Mouse (Mus musculus): ENCODE measurements around the gene Kif21a.
A peak's percentile ranks its signal among the peaks of the same experiment; 100 is the strongest.

DNA sequence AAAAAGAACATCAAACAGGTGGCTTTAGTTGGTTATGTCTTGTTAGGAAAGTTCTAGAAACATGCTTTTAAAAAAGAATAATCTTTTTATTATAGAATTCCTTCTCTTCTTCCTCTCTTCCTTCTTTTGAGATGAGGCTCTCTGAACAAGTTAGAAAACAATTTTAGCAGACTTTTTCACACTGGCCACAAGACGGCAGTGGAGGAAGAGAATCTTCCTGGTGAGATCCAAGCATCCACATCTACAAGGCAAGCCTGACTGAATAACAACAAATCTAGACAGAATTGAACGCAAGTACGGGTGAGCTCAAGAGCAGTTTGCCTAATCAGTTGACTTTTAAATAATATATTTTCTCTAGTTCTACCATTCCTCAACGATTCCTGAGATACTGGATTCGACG is 98.4 kb downstream of the Kif21a start:
- peak; percentile 27; the same call in 1 of the 2 replicates for TF ChIP-seq CTCF (IDR thresholded peaks at IDR 0.05; ENCODE audit: low read depth)
- no peak for TF ChIP-seq EP300 (optimal IDR thresholded peaks at IDR 0.05)
